Mouse (Mus musculus): Measurements from ENCODE around the gene Wfdc5.

Wfdc5 gene

GRCm38 (mm10) chr2:164128576-164129411, 53.7 kb downstream of the Wfdc5 start:
- DNase-seq (ENCODE audit: low read depth, low spot score) = no peak

- DNase-seq (ENCODE audit: low read depth, low spot score) = no peak
Measured at GRCm38 (mm10) chr2:164127297-164127696, 55.2 kb downstream of the Wfdc5 start.

DNA sequence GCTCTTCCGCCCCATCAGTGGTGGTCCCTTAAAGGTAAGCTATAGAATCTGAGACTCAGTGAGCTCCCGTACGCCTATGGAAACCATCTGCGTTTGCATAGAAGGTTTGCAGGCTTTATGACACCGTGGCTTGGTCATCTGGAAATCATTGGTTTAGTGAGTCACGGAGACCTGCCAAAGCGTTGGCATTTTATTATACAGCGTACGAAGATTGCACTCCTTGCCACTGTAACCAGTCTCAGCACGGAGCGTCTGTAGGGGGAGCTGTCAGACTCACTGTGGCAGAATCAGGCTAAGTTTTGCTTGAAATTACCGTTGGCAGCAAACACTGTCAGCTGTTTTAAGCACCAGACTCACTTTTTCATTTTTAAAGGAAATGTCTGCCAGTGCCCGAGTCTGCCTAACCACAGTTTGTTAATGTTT, 56.0 kb downstream of the Wfdc5 start:
- DNase-seq (ENCODE audit: low read depth, low spot score) = no peak

Measured in CD4-positive helper T cell, adult 2 months (primary cell).